Comparison of ENCODE assay signal across 27 mouse cellular contexts in the genomic region with DNA sequence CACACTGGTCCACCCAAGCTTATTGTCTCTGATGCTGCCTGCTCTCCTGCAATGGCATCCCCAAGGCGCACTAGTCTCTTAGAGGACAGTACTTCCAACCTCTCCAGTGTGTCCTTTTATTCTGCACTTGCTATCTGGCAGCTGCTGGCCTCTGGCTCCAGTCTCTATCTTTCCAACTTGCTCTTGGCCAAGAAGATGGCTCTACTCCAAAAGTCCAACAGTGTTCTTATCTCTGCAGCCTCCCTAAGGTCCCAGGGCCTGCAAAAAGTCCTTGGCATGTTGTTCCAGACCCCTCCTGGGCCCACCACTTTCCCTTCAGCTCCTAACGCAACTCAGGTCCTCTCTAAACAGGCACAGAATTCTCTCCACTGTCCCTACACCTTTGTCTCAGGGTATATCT. TPM values are rescaled to one million over a fixed set of nuclear protein-coding genes. Genes with fewer than 3 reads are reported as not detected.
DNase-seq lines count a peak whose midpoint lies in the region; ATAC-seq and TF ChIP-seq lines count a peak whose summit lies in the region.
"Had no signal": no experiment of that assay in that cellular context is flagged by ENCODE, and none has a peak within 500 bp of the region (broad histone marks: within the 10 kb centered on the region; RNA-seq: fewer than 3 reads in every experiment).

No protein-coding gene starts in this region.

- no peaks in the 10 kb centered on the region for H3K9me3 ChIP-seq in heart, embryonic 11.5 days (replicated peaks; ENCODE audit: control insufficient read depth, low read length)
- H3K9me3 ChIP-seq in heart, embryonic 10.5 days, result no peaks in the 10 kb centered on the region
- H3K9me3 ChIP-seq: embryonic facial prominence, embryonic 10.5 days; embryonic facial prominence, embryonic 13.5 days; forebrain, embryonic 12.5 days; forebrain, embryonic 15.5 days; heart, embryonic 13.5 days; hindbrain, embryonic 10.5 days; hindbrain, embryonic 13.5 days; intestine, embryonic 15.5 days had no signal

- no peak for TF ChIP-seq POLR2A in kidney, adult 2 months (IDR thresholded peaks at IDR 0.05; ENCODE audit: low read depth, low read length)

- 57% methylated on average over 2 of the region's 2 CpGs for WGBS in heart, embryonic 11.5 days (ENCODE audit: insufficient replicate concordance)
- WGBS in heart, embryonic 10.5 days, result 69% methylated on average over 2 of the region's 2 CpGs
- 80% methylated on average over 2 of the region's 2 CpGs for WGBS in kidney, adult 2 months

- H3K9ac ChIP-seq in heart, embryonic 11.5 days (ENCODE audit: low read depth, low read length), result no peak overlapping the region
- H3K9ac ChIP-seq: embryonic facial prominence, embryonic 13.5 days; forebrain, embryonic 12.5 days; forebrain, embryonic 15.5 days; heart, embryonic 13.5 days; hindbrain, embryonic 13.5 days; intestine, embryonic 15.5 days had no signal

- no peak overlapping the region for H3K4me3 ChIP-seq in heart, embryonic 11.5 days (ENCODE audit: low read depth, low read length)
- H3K4me3 ChIP-seq in heart, embryonic 10.5 days, result no peak overlapping the region
- H3K4me3 ChIP-seq in kidney, adult 2 months (ENCODE audit: insufficient read depth, low read depth, low read length), result no peak overlapping the region
- H3K4me3 ChIP-seq: embryonic facial prominence, embryonic 10.5 days; embryonic facial prominence, embryonic 13.5 days; erythroblast, embryonic 14.5 days; forebrain, embryonic 12.5 days; forebrain, embryonic 15.5 days; heart, embryonic 13.5 days; hindbrain, embryonic 10.5 days; hindbrain, embryonic 13.5 days; intestine, embryonic 15.5 days had no signal

- H3K4me1 ChIP-seq in heart, embryonic 11.5 days (ENCODE audit: control insufficient read depth, insufficient read depth, low read length), result no peaks in the 10 kb centered on the region
- H3K4me1 ChIP-seq in heart, embryonic 10.5 days, result no peaks in the 10 kb centered on the region
- H3K4me1 ChIP-seq in kidney, adult 2 months (ENCODE audit: control insufficient read depth, insufficient read depth, low read length), result no peaks in the 10 kb centered on the region
- H3K4me1 ChIP-seq: forebrain, embryonic 12.5 days; forebrain, embryonic 15.5 days; hindbrain, embryonic 13.5 days; intestine, embryonic 15.5 days had no signal

- TF ChIP-seq CTCF in kidney, adult 2 months (conservative IDR thresholded peaks at IDR 0.05; ENCODE audit: insufficient read depth, insufficient read length, low read depth, low read length), result no peak

- no peaks in the 10 kb centered on the region for H3K36me3 ChIP-seq in heart, embryonic 11.5 days (ENCODE audit: control insufficient read depth, insufficient read depth, low read length)
- no peaks in the 10 kb centered on the region for H3K36me3 ChIP-seq in heart, embryonic 10.5 days
- no peaks in the 10 kb centered on the region for H3K36me3 ChIP-seq in kidney, adult 2 months (ENCODE audit: control insufficient read depth, insufficient read depth, low read length)
- H3K36me3 ChIP-seq: embryonic facial prominence, embryonic 10.5 days; embryonic facial prominence, embryonic 13.5 days; forebrain, embryonic 12.5 days; forebrain, embryonic 15.5 days; heart, embryonic 13.5 days; hindbrain, embryonic 10.5 days; hindbrain, embryonic 13.5 days; intestine, embryonic 15.5 days had no signal

- no peak for ATAC-seq in heart, embryonic 11.5 days (replicated peaks; ENCODE audit: insufficient number of reproducible peaks, low FRiP score, low TSS enrichment)
- ATAC-seq: activated CD4-positive, CD25-positive, alpha-beta regulatory T cell, adult 4 months; forebrain, embryonic 15.5 days; hindbrain, embryonic 16.5 days; intestine, embryonic 15.5 days had no signal

- intact Hi-C loops in heart, postnatal 10 days (cut with DNase I), result no loop called here

- no peak overlapping the region for H3K27ac ChIP-seq in heart, embryonic 11.5 days (ENCODE audit: low read depth, low read length)
- no peak overlapping the region for H3K27ac ChIP-seq in heart, embryonic 10.5 days
- no peak overlapping the region for H3K27ac ChIP-seq in kidney, adult 2 months (ENCODE audit: insufficient read depth, low read depth, low read length)
- H3K27ac ChIP-seq: embryonic facial prominence, embryonic 10.5 days; embryonic facial prominence, embryonic 13.5 days; forebrain, embryonic 12.5 days; forebrain, embryonic 15.5 days; heart, embryonic 13.5 days; hindbrain, embryonic 10.5 days; hindbrain, embryonic 13.5 days; intestine, embryonic 15.5 days had no signal

- H3K27me3 ChIP-seq in heart, embryonic 11.5 days (ENCODE audit: control insufficient read depth, insufficient read depth, low read length), result no peaks in the 10 kb centered on the region
- peaks cover 10% of the 10 kb centered on the region; the same call in 1 of the 2 replicates for H3K27me3 ChIP-seq in heart, embryonic 10.5 days (ENCODE audit: insufficient read depth, poor library complexity, severe bottlenecking)
- H3K27me3 ChIP-seq in kidney, adult 2 months (replicated peaks; ENCODE audit: control insufficient read depth, insufficient read depth, low read length), result no peaks in the 10 kb centered on the region
- H3K27me3 ChIP-seq: forebrain, embryonic 12.5 days; forebrain, embryonic 15.5 days; hindbrain, embryonic 13.5 days had no signal

- no peak overlapping the region for H3K4me2 ChIP-seq in heart, embryonic 11.5 days
- H3K4me2 ChIP-seq: embryonic facial prominence, embryonic 13.5 days; forebrain, embryonic 12.5 days; forebrain, embryonic 15.5 days; heart, embryonic 13.5 days; hindbrain, embryonic 13.5 days; intestine, embryonic 15.5 days had no signal

- DNase-seq in heart, adult 11 months, result peak; percentile 93
- peak; percentile 17 to 19 for DNase-seq in heart, postnatal 10 days
- no peak for DNase-seq in heart, embryonic 10.5 days (ENCODE audit: low spot score)
- peak; percentile 9 for DNase-seq in kidney, adult 2 months
- no peak for DNase-seq in kidney, postnatal 36 days
- DNase-seq in ovary, adult 18-20 months (ENCODE audit: low spot score), result peak; percentile 48
- DNase-seq in ovary, postnatal 14 days (ENCODE audit: low spot score), result no peak
- DNase-seq: adrenal gland, adult 8-10 months; adrenal gland, postnatal 25 days; cerebellum, adult 11-12 months; cerebellum, adult 8-10 months; cerebellum, postnatal 10 days; cerebellum, postnatal 36 days; embryo, embryonic 11 days; gastrocnemius, postnatal 25 days had no signal

RNA-seq across cellular contexts. Expression of a gene that starts 18.2 kb away (rescaled TPM):
- polyA plus RNA-seq in heart, embryonic 11.5 days (2014; fragmentation: Nextera tagmentation; extraction: Ambion mirVana), result 131 and 136 TPM in 2 replicates
- 10 to 100 TPM; 15.4 to 16.6 TPM for total RNA-seq in heart, postnatal 10 days (2021)
- polyA plus RNA-seq in heart, embryonic 10.5 days (2016; fragmentation: Nextera tagmentation; extraction: Ambion mirVana), result 147 and 176 TPM in 2 replicates
- polyA plus RNA-seq in kidney, adult 2 months (2012; rRNA removed), result 1.4 and 1.5 TPM in 2 replicates

RNA-seq across cellular contexts. Expression of a gene that starts 20.4 kb away (rescaled TPM):
- polyA plus RNA-seq in heart, embryonic 11.5 days (2014; fragmentation: Nextera tagmentation; extraction: Ambion mirVana), result 3.2 and 5.4 TPM in 2 replicates
- 10 to 100 TPM; 10.7 to 11.2 TPM for total RNA-seq in heart, postnatal 10 days (2021)
- polyA plus RNA-seq in heart, embryonic 10.5 days (2016; fragmentation: Nextera tagmentation; extraction: Ambion mirVana), result 11.6 and 12.7 TPM in 2 replicates
- polyA plus RNA-seq in kidney, adult 2 months (2012; rRNA removed), result 7.7 and 8.1 TPM in 2 replicates

RNA-seq across cellular contexts. Expression of a gene that starts 28.9 kb away (rescaled TPM):
- 6.9 and 10.4 TPM in 2 replicates for polyA plus RNA-seq in heart, embryonic 11.5 days (2014; fragmentation: Nextera tagmentation; extraction: Ambion mirVana)
- total RNA-seq in heart, postnatal 10 days (2021), result 1 to 10 TPM; 3.4 to 5.6 TPM
- 6.2 and 12.9 TPM in 2 replicates for polyA plus RNA-seq in heart, embryonic 10.5 days (2016; fragmentation: Nextera tagmentation; extraction: Ambion mirVana)
- polyA plus RNA-seq in kidney, adult 2 months (2012; rRNA removed), result 2.0 and 2.5 TPM in 2 replicates
- polyA plus RNA-seq: activated CD4-positive, CD25-positive, alpha-beta regulatory T cell, adult 4 months had no signal

RNA-seq across cellular contexts. Expression of a gene that starts 59.1 kb away (rescaled TPM):
- polyA plus RNA-seq in heart, embryonic 11.5 days (2014; fragmentation: Nextera tagmentation; extraction: Ambion mirVana), result 61.9 and 65.9 TPM in 2 replicates
- total RNA-seq in heart, postnatal 10 days (2021), result 10 to 100 TPM; 36.0 to 37.0 TPM
- 71.8 and 86.2 TPM in 2 replicates for polyA plus RNA-seq in heart, embryonic 10.5 days (2016; fragmentation: Nextera tagmentation; extraction: Ambion mirVana)
- 14.3 TPM in 2 replicates for polyA plus RNA-seq in kidney, adult 2 months (2012; rRNA removed)

Comparison
In these comparisons a context has a peak if more than half of its experiments do, and no peak if none do; other contexts are left out.
1. DNase-seq: peak in heart, adult 11 months (single experiment), heart, postnatal 10 days (2 of 2), kidney, adult 2 months (single experiment) and ovary, adult 18-20 months (single experiment); none in heart, embryonic 10.5 days (single experiment), kidney, postnatal 36 days (0 of 2) and ovary, postnatal 14 days (single experiment).
2. RNA of a gene that starts 18.2 kb away (polyA plus RNA-seq): 147 to 176 TPM in heart, embryonic 10.5 days and 131 to 136 TPM in heart, embryonic 11.5 days; 1.4 to 1.5 TPM in kidney, adult 2 months; every median in the first group is over 10 times any median in the second.